Mouse (Mus musculus): ENCODE results near the gene Olfr323. TPM values are rescaled to one million over a fixed set of nuclear protein-coding genes. Genes with fewer than 3 reads are reported as not detected.

The Olfr323 gene
- total and polyA plus RNA-seq, 2 experiments: not detected

- H3K79me2 ChIP-seq (ENCODE audit: control insufficient read depth, insufficient read depth, low read length): no peaks in the 10 kb centered on the region
- H3K9ac ChIP-seq (ENCODE audit: low read depth, low read length): no peak within 1 kb of the TSS
- DNase-seq (ENCODE audit: extremely low read depth, low read depth, low spot score): no peak
- no peak within 1 kb of the TSS for H3K27ac ChIP-seq (replicated peaks; ENCODE audit: insufficient read depth, low read depth, low read length)
- no peak within 1 kb of the TSS for H3K4me3 ChIP-seq (ENCODE audit: insufficient read depth, low read depth, low read length)
- TF ChIP-seq POLR2A (IDR thresholded peaks at IDR 0.05; ENCODE audit: extremely low read depth, insufficient read depth, low read length): no peak
- TF ChIP-seq CTCF (IDR thresholded peaks at IDR 0.05; ENCODE audit: low read depth, low read length): no peak
- no peaks in the 10 kb centered on the region for H3K27me3 ChIP-seq (ENCODE audit: control insufficient read depth, insufficient read depth, low read length)
- H3K4me1 ChIP-seq (ENCODE audit: control insufficient read depth, insufficient read depth, low read length): no peaks in the 10 kb centered on the region
- 73% methylated on average over 1 of the region's 1 CpGs for WGBS
- H3K36me3 ChIP-seq (ENCODE audit: control insufficient read depth, insufficient read depth, low read length): no peaks in the 10 kb centered on the region
Observed at GRCm38 (mm10) chr11:58577430-58577829, 52.9 kb downstream of the Olfr323 start, which contains the start of gene Olfr325. Gene Olfr325 (plus strand): TSS chr11:58577730.

Other genes with a start within 250 kb of the Olfr323 start
- gene 1810065E05Rik, start 209.4 kb downstream of the Olfr323 start, total RNA-seq (2014; rRNA removed): not detected in 2 replicates
- gene 1810065E05Rik, start 209.4 kb downstream of the Olfr323 start, polyA plus RNA-seq (2012; rRNA removed): 0.22 TPM in 1 of 2 replicates, not detected in the other
- gene Gm12253, start 197.9 kb downstream of the Olfr323 start, total RNA-seq (2014; rRNA removed): not detected in 2 replicates
- gene Gm12253, start 197.9 kb downstream of the Olfr323 start, polyA plus RNA-seq (2012; rRNA removed): not detected in 2 replicates
- gene Lypd9, start 177.6 kb downstream of the Olfr323 start, total RNA-seq (2014; rRNA removed): not detected in 2 replicates
- gene Lypd9, start 177.6 kb downstream of the Olfr323 start, polyA plus RNA-seq (2012; rRNA removed): not detected in 2 replicates
- gene Olfr30, start 168.2 kb downstream of the Olfr323 start, total RNA-seq (2014; rRNA removed): not detected in 2 replicates
- gene Olfr30, start 168.2 kb downstream of the Olfr323 start, polyA plus RNA-seq (2012; rRNA removed): not detected in 2 replicates
- gene Olfr332, start 137.9 kb downstream of the Olfr323 start, total RNA-seq (2014; rRNA removed): not detected in 2 replicates
- gene Olfr332, start 137.9 kb downstream of the Olfr323 start, polyA plus RNA-seq (2012; rRNA removed): not detected in 2 replicates
- gene Olfr331, start 127.9 kb downstream of the Olfr323 start, total RNA-seq (2014; rRNA removed): not detected in 2 replicates
- gene Olfr331, start 127.9 kb downstream of the Olfr323 start, polyA plus RNA-seq (2012; rRNA removed): not detected in 2 replicates
- gene Olfr330, start 95.7 kb downstream of the Olfr323 start, total RNA-seq (2014; rRNA removed): not detected in 2 replicates
- gene Olfr330, start 95.7 kb downstream of the Olfr323 start, polyA plus RNA-seq (2012; rRNA removed): not detected in 2 replicates
- gene Olfr329-ps, start 84.1 kb downstream of the Olfr323 start, total RNA-seq (2014; rRNA removed): not detected in 2 replicates
- gene Olfr329-ps, start 84.1 kb downstream of the Olfr323 start, polyA plus RNA-seq (2012; rRNA removed): not detected in 2 replicates
- gene Olfr328, start 74.9 kb downstream of the Olfr323 start, total RNA-seq (2014; rRNA removed): 0.07 TPM in 1 of 2 replicates, not detected in the other
- gene Olfr328, start 74.9 kb downstream of the Olfr323 start, polyA plus RNA-seq (2012; rRNA removed): not detected in 2 replicates
- gene Olfr224, start 59.9 kb downstream of the Olfr323 start, total RNA-seq (2014; rRNA removed): not detected in 2 replicates
- gene Olfr224, start 59.9 kb downstream of the Olfr323 start, polyA plus RNA-seq (2012; rRNA removed): not detected in 2 replicates
- not detected in 2 replicates for gene Olfr325, start 52.8 kb downstream of the Olfr323 start, total RNA-seq (2014; rRNA removed)
- not detected in 2 replicates for gene Olfr325, start 52.8 kb downstream of the Olfr323 start, polyA plus RNA-seq (2012; rRNA removed)
- not detected in 2 replicates for gene Olfr324, start 35.4 kb downstream of the Olfr323 start, total RNA-seq (2014; rRNA removed)
- gene Olfr324, start 35.4 kb downstream of the Olfr323 start, polyA plus RNA-seq (2012; rRNA removed): not detected in 2 replicates
- 0.27 TPM in 1 of 2 replicates, not detected in the other for gene 2210407C18Rik, start 14.4 kb downstream of the Olfr323 start, total RNA-seq (2014; rRNA removed)
- gene 2210407C18Rik, start 14.4 kb downstream of the Olfr323 start, polyA plus RNA-seq (2012; rRNA removed): not detected in 2 replicates
- gene Trim58, start 10.0 kb upstream of the Olfr323 start, total RNA-seq (2014; rRNA removed): not detected in 2 replicates
- gene Trim58, start 10.0 kb upstream of the Olfr323 start, polyA plus RNA-seq (2012; rRNA removed): not detected in 2 replicates
- not detected in 2 replicates for gene Olfr322, start 28.3 kb upstream of the Olfr323 start, total RNA-seq (2014; rRNA removed)
- not detected in 2 replicates for gene Olfr322, start 28.3 kb upstream of the Olfr323 start, polyA plus RNA-seq (2012; rRNA removed)
- not detected in 2 replicates for gene Olfr320, start 50.6 kb upstream of the Olfr323 start, total RNA-seq (2014; rRNA removed)
- not detected in 2 replicates for gene Olfr320, start 50.6 kb upstream of the Olfr323 start, polyA plus RNA-seq (2012; rRNA removed)
- not detected in 2 replicates for gene Olfr319, start 68.7 kb upstream of the Olfr323 start, total RNA-seq (2014; rRNA removed)
- not detected in 2 replicates for gene Olfr319, start 68.7 kb upstream of the Olfr323 start, polyA plus RNA-seq (2012; rRNA removed)
- gene Olfr318, start 93.5 kb upstream of the Olfr323 start, total RNA-seq (2014; rRNA removed): not detected in 2 replicates
- gene Olfr318, start 93.5 kb upstream of the Olfr323 start, polyA plus RNA-seq (2012; rRNA removed): not detected in 2 replicates
- not detected in 2 replicates for gene Olfr317, start 108.7 kb upstream of the Olfr323 start, total RNA-seq (2014; rRNA removed)
- not detected in 2 replicates for gene Olfr317, start 108.7 kb upstream of the Olfr323 start, polyA plus RNA-seq (2012; rRNA removed)
- gene Olfr316, start 122.2 kb upstream of the Olfr323 start, total RNA-seq (2014; rRNA removed): not detected in 2 replicates
- gene Olfr316, start 122.2 kb upstream of the Olfr323 start, polyA plus RNA-seq (2012; rRNA removed): not detected in 2 replicates
- gene Olfr315, start 142.7 kb upstream of the Olfr323 start, total RNA-seq (2014; rRNA removed): not detected in 2 replicates
- gene Olfr315, start 142.7 kb upstream of the Olfr323 start, polyA plus RNA-seq (2012; rRNA removed): not detected in 2 replicates
- gene Olfr314, start 152.5 kb upstream of the Olfr323 start, total RNA-seq (2014; rRNA removed): not detected in 2 replicates
- not detected in 2 replicates for gene Olfr314, start 152.5 kb upstream of the Olfr323 start, polyA plus RNA-seq (2012; rRNA removed)
- not detected in 2 replicates for gene Fam183b, start 171.5 kb upstream of the Olfr323 start, total RNA-seq (2014; rRNA removed)
- gene Fam183b, start 171.5 kb upstream of the Olfr323 start, polyA plus RNA-seq (2012; rRNA removed): not detected in 2 replicates
- not detected in 2 replicates for gene Olfr313, start 184.5 kb upstream of the Olfr323 start, total RNA-seq (2014; rRNA removed)
- not detected in 2 replicates for gene Olfr313, start 184.5 kb upstream of the Olfr323 start, polyA plus RNA-seq (2012; rRNA removed)
- gene Olfr312, start 198.7 kb upstream of the Olfr323 start, total RNA-seq (2014; rRNA removed): not detected in 2 replicates
- not detected in 2 replicates for gene Olfr312, start 198.7 kb upstream of the Olfr323 start, polyA plus RNA-seq (2012; rRNA removed)
- gene Olfr311, start 208.8 kb upstream of the Olfr323 start, total RNA-seq (2014; rRNA removed): not detected in 2 replicates
- gene Olfr311, start 208.8 kb upstream of the Olfr323 start, polyA plus RNA-seq (2012; rRNA removed): not detected in 2 replicates
- 2.5 and 3.5 TPM in 2 replicates for gene Gm12258, start 216.7 kb upstream of the Olfr323 start, total RNA-seq (2014; rRNA removed)
- gene Gm12258, start 216.7 kb upstream of the Olfr323 start, polyA plus RNA-seq (2012; rRNA removed): 0.92 and 1.2 TPM in 2 replicates
- gene 2810021J22Rik, start 236.7 kb upstream of the Olfr323 start, total RNA-seq (2014; rRNA removed): 1.3 TPM in 2 replicates
- gene 2810021J22Rik, start 236.7 kb upstream of the Olfr323 start, polyA plus RNA-seq (2012; rRNA removed): 1.8 and 2.6 TPM in 2 replicates